Mouse (Mus musculus): ENCODE data around the gene Cuta. TPM values are rescaled to one million over a fixed set of nuclear protein-coding genes. Genes with fewer than 3 reads are reported as not detected.
A peak's percentile ranks its signal among the peaks of the same experiment; 100 is the strongest.

Gene Cuta
- polyA plus RNA-seq, 2 experiments from 2014 or later: 147 to 198 TPM

DNA sequence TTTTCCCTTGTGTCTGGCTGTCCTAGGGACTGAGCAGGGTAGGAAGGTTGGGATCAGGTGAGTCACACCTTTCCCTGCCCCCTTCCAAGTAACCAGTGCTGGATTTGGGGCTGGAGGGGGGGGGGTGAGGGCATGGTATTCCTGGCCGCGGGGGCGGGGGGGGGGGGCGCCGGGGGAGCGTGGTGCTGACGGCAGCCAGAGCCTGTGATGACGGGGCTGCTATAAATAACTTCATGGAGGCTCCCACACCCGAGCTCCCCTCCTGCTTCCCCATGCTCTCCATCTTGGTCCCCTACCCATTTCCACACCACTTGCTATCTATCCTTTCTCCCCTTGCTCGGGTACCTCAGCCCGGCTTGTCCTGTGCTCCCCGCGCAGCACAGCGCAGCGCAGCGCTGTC, 14.4 kb upstream of the Cuta start:
- no peak for ATAC-seq

- no peak for ATAC-seq
These were observed 13.8 kb upstream of the Cuta start for GRCm38 (mm10) chr17:26953201-26953600.

DNA sequence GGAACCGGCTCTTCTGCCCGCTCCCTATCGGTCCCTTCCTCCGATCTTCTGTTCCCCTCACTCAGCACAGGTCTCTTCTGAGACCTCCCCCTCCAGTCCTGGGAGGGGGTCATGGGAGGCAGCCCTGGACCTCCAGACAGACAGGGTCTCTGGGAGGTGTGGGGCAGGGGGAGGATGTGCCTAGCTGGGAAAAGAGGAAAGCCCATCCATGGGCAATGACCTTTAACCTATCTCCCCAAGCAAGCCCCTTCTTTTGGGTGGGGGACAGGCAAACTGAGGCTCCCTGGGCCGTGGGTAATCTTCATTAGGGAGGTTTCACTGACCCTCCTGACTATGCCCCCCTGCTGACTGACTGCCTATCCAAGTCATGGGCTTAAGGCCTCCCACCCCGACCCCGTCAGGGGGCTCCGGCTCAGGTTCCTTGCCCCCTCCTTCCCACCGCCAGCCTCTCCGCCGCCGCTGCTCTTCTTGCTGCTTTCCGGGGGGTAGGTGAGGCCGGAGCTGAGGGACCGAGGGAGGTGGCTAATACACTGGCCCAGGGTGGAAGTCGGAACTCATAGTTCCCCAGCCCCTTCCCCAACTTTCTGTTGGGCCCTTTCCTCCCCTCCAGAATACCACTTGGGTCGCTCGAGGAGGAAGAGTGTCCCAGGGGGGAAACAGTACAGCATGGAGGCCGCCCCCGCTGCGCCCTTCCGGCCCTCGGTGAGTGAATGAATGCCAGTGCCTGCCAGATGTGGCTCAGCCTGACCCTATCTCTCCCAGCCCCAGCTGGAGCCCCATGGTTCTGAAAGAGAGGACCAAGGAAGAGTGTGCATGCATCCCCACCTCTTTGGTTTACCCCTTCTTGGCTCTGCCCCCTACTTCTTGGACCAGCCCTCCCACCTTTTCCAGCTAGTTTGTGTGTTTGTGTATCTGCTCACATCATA, 12.8 kb upstream of the Cuta start:
- ATAC-seq: no peak

GRCm38 (mm10) chr17:26951406-26951805, 12.0 kb upstream of the Cuta start:
- ATAC-seq: peak; percentile 49

- ATAC-seq: no peak
These were observed 11.4 kb upstream of the Cuta start for GRCm38 (mm10) chr17:26950560-26951288.

- no peak for ATAC-seq
These were observed 10.5 kb upstream of the Cuta start for GRCm38 (mm10) chr17:26949866-26950265.

- no peak for ATAC-seq
These were observed 9.7 kb upstream of the Cuta start for GRCm38 (mm10) chr17:26949051-26949577.

DNA sequence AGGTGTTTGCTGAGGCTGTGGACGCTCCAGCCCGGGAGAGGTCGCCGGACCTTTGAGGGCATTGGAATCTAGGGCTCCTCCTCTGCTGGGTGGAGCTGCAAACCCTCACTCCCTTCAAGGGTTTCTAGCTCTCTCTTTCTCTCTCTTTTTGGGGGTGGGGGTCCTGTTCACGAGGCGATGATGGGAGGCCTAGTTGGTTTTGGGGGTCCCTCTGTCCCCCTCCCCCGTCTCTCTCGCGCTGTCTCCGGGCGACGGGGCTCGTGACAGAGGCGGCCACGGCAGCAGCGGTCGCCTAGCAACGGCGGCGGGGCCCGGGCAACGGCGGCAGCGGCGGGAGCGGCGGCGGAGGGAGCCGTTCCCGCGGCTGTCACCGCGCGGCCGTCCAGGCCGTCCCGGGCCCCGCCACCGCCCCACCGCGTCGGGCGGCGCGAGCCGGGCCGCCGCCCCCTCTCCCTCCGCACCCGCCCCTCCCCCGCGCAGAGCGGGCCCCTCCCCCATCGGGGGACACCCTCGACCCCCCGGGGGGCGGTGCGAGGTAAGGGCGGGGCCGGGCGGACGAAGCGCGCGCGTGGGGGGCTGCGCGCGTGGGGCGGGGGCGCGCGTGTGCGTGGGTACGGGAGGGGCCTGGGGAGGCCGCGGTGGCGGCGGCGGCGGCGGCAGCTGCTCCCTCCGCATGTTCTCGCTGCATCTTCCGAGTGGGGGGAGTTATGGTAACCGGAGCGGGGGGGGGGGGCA, 9.1 kb upstream of the Cuta start:
- ATAC-seq: no peak

DNA sequence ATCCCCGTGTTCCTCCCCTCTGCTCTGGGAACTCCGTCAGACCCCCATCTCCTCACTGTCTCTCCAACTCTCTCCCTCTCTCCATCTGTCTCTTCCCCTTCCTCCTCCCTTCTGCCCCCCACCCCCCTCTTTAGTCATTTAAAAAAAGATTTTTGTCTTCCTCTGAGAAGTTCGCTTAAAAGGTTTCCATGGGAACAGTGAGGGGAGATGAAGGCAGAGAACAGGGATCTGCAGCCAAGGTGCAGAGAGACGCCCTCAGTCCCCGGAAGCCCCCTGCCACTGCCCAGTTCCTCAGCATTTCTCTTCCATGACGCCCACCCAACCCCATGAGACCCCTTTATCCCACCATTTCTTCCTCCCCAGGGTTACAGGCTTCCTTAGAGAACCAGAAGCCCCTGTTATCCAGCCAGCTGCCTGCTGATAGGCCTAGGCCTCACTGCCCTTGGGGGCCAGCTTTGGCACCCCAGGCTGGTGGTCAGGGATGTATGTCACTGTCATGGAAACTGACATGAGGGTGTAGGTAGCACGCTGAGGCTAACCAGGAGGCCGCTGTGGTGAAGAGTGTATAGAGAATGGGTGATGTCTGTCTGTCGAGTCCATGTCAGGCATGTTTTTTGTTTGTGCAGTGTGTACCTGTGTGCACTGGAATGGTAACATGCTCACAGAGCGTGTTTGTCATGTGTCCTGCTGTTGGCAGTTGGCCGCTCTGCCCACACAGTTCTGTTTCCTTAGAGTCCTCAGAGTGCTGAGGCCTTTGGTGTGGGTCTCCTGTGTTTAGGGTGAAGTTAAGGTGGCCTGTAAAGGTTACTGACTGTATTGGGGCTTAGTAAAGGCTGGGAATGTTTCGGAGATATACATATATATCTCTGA, 8.1 kb upstream of the Cuta start:
- ATAC-seq: no peak

- no peak for ATAC-seq
These were observed 7.2 kb upstream of the Cuta start for GRCm38 (mm10) chr17:26946567-26946966.

DNA sequence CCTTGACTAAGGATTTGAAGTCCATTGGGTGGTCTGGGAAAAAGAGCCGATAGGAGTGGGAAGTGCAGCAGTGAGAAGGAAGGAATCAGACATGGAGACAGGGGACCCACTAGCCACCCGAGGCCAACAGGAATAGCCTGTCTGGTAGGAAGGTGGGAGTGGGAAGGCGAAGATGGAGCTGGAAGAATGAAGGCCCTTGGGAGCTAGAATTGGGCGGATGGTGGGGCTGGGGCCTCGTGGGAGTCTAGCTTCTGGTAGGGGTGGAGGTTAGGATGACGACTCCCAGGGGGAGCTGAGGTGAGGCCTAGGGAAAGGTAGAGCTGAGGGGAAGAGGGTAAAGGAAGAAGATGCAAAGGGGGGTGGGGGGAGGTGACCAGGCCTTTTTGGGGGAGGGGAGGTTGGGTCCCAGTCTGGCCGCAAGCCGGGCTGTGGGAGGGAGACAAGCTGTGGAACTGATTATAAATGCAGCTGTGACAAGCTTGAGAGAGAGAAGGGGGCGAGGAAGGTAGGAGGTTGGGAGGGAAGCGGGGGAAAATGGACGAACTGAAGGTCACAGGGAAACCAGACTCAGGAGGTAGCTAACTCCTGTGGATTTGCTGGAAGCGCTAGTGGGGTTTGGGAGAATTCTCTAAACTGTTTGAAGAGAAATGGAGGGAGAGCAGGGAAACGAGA, 6.6 kb upstream of the Cuta start:
- ATAC-seq: no peak

DNA sequence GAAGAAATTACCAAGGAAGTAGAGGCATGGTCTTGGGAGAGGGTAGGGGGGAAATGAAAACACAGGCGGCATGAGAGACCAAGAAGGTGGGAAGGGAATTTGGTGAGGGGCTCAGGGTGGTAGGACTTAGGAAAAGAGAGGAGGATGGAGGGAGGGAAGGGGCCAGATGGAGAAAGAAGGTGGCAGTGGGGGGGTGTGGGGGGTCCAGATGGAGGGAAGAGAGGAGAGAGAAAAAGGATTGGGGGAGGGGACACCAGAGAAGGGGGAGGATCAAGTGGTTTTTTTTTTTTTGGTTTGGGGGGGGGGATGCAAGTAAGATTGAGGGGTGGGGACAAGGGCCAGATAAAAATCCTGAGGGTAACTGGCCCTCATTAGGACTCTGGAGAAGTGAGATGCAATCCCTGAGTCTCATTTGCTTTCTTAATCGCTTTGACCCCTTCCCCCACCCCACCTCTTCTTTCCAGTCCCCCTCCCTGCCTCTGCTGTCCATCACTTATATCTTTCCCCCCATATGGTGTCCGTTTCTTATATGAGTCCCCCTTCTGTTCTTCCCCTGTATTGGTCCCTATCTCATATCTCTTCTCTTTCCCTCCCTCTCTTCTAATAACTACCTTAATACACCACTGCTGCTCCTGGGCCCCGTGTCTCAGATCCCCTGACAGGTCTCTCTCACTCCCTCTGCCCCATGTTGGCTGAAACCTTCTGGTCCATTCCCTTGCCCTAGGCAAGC, 2.6 kb upstream of the Cuta start:
- ATAC-seq: no peak

- no peak for ATAC-seq
These were observed 1.8 kb upstream of the Cuta start, which contains the start of gene Syngap1 for GRCm38 (mm10) chr17:26941031-26941789. Syngap1 (plus strand) TSS chr17:26941253.

GRCm38 (mm10) chr17:26939973-26940300, 568 bp upstream of the Cuta start:
- no peak for ATAC-seq

GRCm38 (mm10) chr17:26938731-26939130, 638 bp downstream of the Cuta start:
- no peak for ATAC-seq

DNA sequence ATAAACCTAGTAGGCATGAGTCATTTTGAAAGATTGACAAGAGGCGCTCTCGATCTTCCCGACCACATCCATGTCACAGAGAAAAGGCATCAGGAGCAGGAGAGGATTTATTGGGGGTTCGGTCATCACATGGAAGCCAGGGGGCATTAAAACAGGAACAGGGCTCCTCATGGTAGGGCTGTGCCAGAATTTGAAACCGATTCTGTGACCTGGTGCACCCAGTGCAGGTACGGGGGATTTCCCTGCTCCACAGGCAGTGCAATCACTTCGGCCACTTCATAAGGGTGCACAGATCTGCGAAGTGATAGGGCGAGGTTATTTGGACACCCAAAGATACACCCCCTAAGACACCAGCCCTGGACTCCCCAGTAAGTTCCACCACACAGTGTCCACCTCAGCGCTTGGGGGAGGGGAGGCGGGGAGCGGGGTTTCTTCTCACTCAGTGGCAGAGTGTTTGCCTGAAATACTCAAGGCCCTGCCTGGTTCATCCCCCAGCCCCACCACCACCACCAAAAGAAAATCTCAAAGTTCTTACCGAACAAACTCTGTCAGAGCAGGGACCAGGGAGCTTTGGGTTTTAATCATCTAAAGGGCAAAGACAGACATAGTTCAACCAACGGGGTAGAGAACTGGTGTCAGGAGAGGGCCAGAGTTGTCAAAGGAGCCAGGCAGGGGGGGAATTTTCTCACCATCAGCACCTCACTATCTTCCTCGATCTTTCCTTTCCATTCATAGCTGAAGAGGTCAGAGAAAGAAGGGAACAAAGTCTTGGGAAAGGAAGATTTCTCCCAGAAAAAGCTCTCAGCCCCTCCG, 1.3 kb downstream of the Cuta start:
- no peak for ATAC-seq

GRCm38 (mm10) chr17:26936921-26937695, 2.3 kb downstream of the Cuta start:
- no peak for ATAC-seq

DNA sequence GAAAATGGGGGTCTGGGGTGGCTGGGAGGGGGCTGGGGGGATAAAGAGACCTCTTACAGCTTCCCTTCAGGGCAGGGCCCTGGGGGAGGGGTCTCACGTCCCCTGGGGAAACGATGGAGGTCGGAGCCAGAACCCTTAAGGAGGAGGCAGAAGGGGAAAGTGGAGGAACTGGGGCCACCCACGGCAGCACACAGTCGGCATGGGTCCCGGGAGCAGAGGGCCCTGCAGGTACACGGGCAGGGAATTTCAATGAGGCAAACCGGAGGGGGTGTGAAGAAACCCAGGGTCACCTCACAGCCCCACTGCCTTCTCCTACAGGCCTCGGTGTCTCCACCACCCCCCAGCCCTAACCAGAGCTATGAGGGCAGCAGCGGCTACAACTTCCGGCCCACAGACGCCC, 2.9 kb downstream of the Cuta start:
- ATAC-seq: no peak

All from activated CD4-positive, CD25-positive, alpha-beta regulatory T cell, adult 4 months (primary cell).